Mouse (Mus musculus) midbrain, embryonic 14.5 days (tissue): ENCODE results near the gene Oas1c. TPM values are rescaled to one million over a fixed set of nuclear protein-coding genes. Genes with fewer than 3 reads are reported as not detected.

Experiments used
- ATAC-seq: fragments of 200-750 bp; cut with Nextera tagmentation; 2 replicates; pipeline ENCODE4 v1.8.0; 2017; ENCODE audit warnings: moderate number of reproducible peaks, moderate library complexity; ENCODE audit not compliant: low FRiP score, low TSS enrichment
- DNase-seq: peaks from one replicate; pipeline ENCODE4 v3.0.0-alpha.2; 2015
- H3K27ac ChIP-seq: fragments of 300-500 bp; sonication (generic); replicated peaks from 2 replicates; pipeline ENCODE4 v1.5.1; 2014; ENCODE audit warnings: mild to moderate bottlenecking, low read depth, low read length, moderate library complexity
- H3K27me3 ChIP-seq: fragments of 300-500 bp; sonication (generic); 2 replicates; pipeline ENCODE4 v1.6.1; 2014; ENCODE audit warnings: low read length, control low read depth, mixed read lengths; ENCODE audit not compliant: control insufficient read depth, insufficient read depth
- H3K36me3 ChIP-seq: fragments of 300-500 bp; sonication (generic); 2 replicates; pipeline ENCODE4 v1.6.1; 2014; ENCODE audit warnings: low read length, control low read depth; ENCODE audit not compliant: control insufficient read depth, insufficient read depth
- H3K4me1 ChIP-seq: fragments of 300-500 bp; sonication (generic); 2 replicates; pipeline ENCODE4 v1.6.1; 2014; ENCODE audit warnings: mild to moderate bottlenecking, antibody characterized with exemption, low read length, control low read depth; ENCODE audit not compliant: control insufficient read depth, insufficient read depth
- H3K4me2 ChIP-seq: fragments of 300-500 bp; sonication (generic); 2 replicates; pipeline ENCODE4 v1.6.1; 2014; ENCODE audit warnings: mild to moderate bottlenecking, low read length, moderate library complexity
- H3K4me3 ChIP-seq: fragments of 300-500 bp; sonication (generic); replicated peaks from 2 replicates; pipeline ENCODE4 v1.5.1; 2014; ENCODE audit warnings: low read depth, low read length
- H3K9ac ChIP-seq: fragments of 300-500 bp; sonication (generic); replicated peaks from 2 replicates; pipeline ENCODE4 v1.6.1; 2014; ENCODE audit warnings: mild to moderate bottlenecking, low read length, moderate library complexity
- H3K9me3 ChIP-seq: fragments of 300-500 bp; sonication (generic); 2 replicates; pipeline ENCODE4 v1.6.1; 2016; ENCODE audit warnings: low read length, control low read depth, mixed read lengths; ENCODE audit not compliant: control insufficient read depth
- WGBS: fragments of 180-500 bp; shearing (Covaris S2); extraction: QIAGEN DNeasy Blood & Tissue Kit; methylation state at CpG from one replicate; pipeline ENCODE4 v1.1.7; 2014; 5-methylcytosine and 5-hydroxymethylcytosine counted together
- polyA plus RNA-seq: library from polyadenylated mRNA; unstranded; fragments of >200 nt; fragmentation: Nextera tagmentation; extraction: Ambion mirVana; gene quantifications from 2 replicates; pipeline ENCODE4 v1.2.1, GENCODE M21; 2014

Oas1c gene
- polyA plus RNA-seq, 1 experiment from 2014 or later: 0.36 TPM

- ATAC-seq (no peak; the same call in 1 of the 2 replicates), DNase-seq (peak; percentile 74)
- H3K36me3 ChIP-seq: no peaks in the 10 kb centered on the region
- H3K4me1 ChIP-seq: 0 out of 2 replicates have a peak, but pooled peaks cover 5% of the 10 kb centered on the region
- WGBS: 8% methylated on average over 17 of the region's 17 CpGs
- no peaks in the 10 kb centered on the region for H3K27me3 ChIP-seq
- H3K27ac ChIP-seq: peak overlapping the region; percentile 41; the same call in 1 of the 2 replicates
- H3K9me3 ChIP-seq: no peaks in the 10 kb centered on the region
- H3K4me3 ChIP-seq: no peak overlapping the region
- peak overlapping the region; percentile 38 for H3K4me2 ChIP-seq
- 0 out of 2 replicates have a peak overlapping the region, but pooled peaks have one; percentile 23 for H3K9ac ChIP-seq
Measured at GRCm38 (mm10) chr5:120833335-120834280, 21.3 kb upstream of the Oas1c start.

DNA sequence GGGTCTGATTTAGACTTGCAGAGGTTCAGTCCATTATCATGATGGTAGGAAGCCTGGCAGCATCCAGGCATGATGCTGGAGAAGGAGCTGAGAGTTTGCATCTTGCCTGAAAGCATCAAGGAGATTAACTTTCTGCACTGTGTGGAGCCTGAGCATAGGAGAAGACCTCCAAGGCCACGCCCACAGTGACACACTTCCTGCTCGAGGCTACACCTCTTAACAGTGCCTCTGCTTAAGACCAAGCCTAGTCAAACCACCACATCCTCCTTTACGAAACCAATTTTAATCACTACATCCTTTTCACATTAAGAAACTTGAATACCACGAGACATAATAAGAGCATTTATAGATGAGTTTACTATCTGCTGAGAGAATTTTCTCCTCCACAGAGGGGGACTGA is 18.7 kb upstream of the Oas1c start:
- H3K4me1 ChIP-seq: 0 out of 2 replicates have a peak, but pooled peaks cover 5% of the 10 kb centered on the region
- H3K4me3 ChIP-seq: no peak overlapping the region
- H3K9me3 ChIP-seq: no peaks in the 10 kb centered on the region
- H3K27ac ChIP-seq: no peak overlapping the region
- no peak for DNase-seq
- H3K27me3 ChIP-seq: no peaks in the 10 kb centered on the region
- no peak for ATAC-seq
- H3K4me2 ChIP-seq: no peak overlapping the region
- no peaks in the 10 kb centered on the region for H3K36me3 ChIP-seq
- no peak overlapping the region for H3K9ac ChIP-seq
- WGBS: 85% methylated on average over 4 of the region's 4 CpGs

GRCm38 (mm10) chr5:120818999-120819398 is 6.7 kb upstream of the Oas1c start:
- 0 out of 2 replicates have a peak, but pooled peaks cover 7% of the 10 kb centered on the region for H3K9me3 ChIP-seq

DNA sequence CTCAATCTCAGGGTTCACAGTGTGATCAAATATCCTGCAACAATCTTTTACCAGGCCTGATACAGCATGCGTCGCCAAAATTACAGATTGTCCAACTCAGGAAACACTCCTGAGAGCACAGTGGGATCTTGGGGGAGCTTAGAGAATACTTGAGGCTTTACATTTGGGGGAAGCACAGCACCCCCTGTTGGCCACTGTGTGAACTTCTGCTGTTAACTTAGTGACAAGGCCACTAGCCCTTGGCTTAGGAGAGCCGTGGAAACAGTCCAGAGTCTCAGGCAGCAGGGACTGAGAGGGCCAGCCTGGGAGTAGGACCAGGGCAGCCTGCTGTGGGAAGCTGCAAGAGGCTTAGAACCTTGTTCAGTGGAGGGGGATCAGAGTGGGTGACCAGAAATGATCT is 3.6 kb upstream of the Oas1c start:
- 68% methylated on average over 3 of the region's 3 CpGs for WGBS
- ATAC-seq (no peak), DNase-seq (no peak)
- Histone ChIP-seq H3K4me3 (no peak overlapping the region), H3K36me3 (no peaks in the 10 kb centered on the region), H3K4me2 (no peak overlapping the region), H3K4me1 (peaks cover 3% of the 10 kb centered on the region; the same call in 1 of the 2 replicates), H3K27me3 (no peaks in the 10 kb centered on the region), H3K9ac (no peak overlapping the region), H3K27ac (no peak overlapping the region), H3K9me3 (0 out of 2 replicates have a peak, but pooled peaks cover 7% of the 10 kb centered on the region)

More at GRCm38 (mm10) chr5:120818999-120819398, 6.7 kb upstream of the Oas1c start:
- H3K4me3 ChIP-seq: no peak overlapping the region
- H3K36me3 ChIP-seq: no peaks in the 10 kb centered on the region
- no peak overlapping the region for H3K4me2 ChIP-seq
- no peak overlapping the region for H3K9ac ChIP-seq
- ATAC-seq (no peak), DNase-seq (no peak)
- H3K27me3 ChIP-seq: no peaks in the 10 kb centered on the region
- no peaks in the 10 kb centered on the region for H3K4me1 ChIP-seq
- H3K27ac ChIP-seq: no peak overlapping the region

DNA sequence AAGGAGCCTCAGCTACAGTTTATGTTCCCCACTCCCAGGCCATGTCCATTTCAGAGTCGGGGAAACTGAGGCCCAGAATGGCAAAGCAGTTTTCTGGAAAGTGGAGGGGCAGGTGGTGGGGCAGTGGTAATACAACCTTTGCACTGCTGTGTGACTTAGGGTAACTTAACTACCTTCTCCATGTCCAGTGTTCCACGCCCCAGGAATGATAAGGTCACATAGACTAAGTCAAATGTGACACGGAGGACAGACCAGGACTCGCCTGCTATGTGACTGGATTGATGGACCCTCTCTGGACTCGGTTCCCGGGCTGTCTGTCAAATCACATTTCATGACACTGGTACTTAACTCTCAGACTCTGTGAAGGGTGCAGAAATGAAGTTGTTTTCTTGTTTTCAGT is 709 bp upstream of the Oas1c start:
- DNase-seq: no peak
- peaks cover 3% of the 10 kb centered on the region; the same call in 1 of the 2 replicates for H3K4me1 ChIP-seq
- H3K9me3 ChIP-seq: no peaks in the 10 kb centered on the region
- WGBS: 82% methylated on average over 6 of the region's 6 CpGs
- peak overlapping the region; percentile 52; the same call in 1 of the 2 replicates for H3K4me2 ChIP-seq
- H3K36me3 ChIP-seq: no peaks in the 10 kb centered on the region
- H3K27me3 ChIP-seq: no peaks in the 10 kb centered on the region
- no peak overlapping the region for H3K27ac ChIP-seq
- ATAC-seq: no peak
- H3K9ac ChIP-seq: no peak overlapping the region
- no peak overlapping the region for H3K4me3 ChIP-seq

- no peaks in the 10 kb centered on the region for H3K36me3 ChIP-seq
- WGBS: 37% methylated on average over 6 of the region's 6 CpGs
- no peak overlapping the region for H3K9ac ChIP-seq
- no peaks in the 10 kb centered on the region; the same call in 1 of the 2 replicates for H3K9me3 ChIP-seq
- H3K27me3 ChIP-seq: no peaks in the 10 kb centered on the region
- no peak overlapping the region for H3K4me2 ChIP-seq
- ATAC-seq: no peak
- no peak overlapping the region for H3K4me3 ChIP-seq
- H3K27ac ChIP-seq: no peak overlapping the region
- H3K4me1 ChIP-seq: peaks cover 3% of the 10 kb centered on the region; the same call in 1 of the 2 replicates
- no peak for DNase-seq
Measured at GRCm38 (mm10) chr5:120809171-120809570, 3.1 kb downstream of the Oas1c start.

DNA sequence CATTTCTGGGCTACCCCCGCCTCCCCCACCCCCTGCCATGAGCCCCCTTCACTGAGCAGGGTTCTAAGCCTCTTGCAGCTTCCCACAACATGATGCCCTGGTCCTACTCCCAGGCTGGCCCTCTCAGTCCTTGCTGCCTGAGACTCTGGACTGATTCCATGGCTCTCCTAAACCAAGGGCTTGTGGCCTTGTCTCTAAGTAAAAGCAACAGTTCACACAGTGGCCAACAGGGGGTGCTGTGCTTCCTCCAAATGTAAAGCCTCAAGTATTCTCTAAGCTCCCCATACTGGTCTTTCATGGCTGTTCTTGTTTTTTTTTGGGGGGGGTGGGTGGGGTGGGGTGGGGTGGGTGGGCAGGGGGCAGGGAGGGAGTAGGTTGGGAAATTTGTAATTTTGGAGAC is 5.9 kb downstream of the Oas1c start:
- Histone ChIP-seq H3K4me1 (no peaks in the 10 kb centered on the region), H3K4me2 (no peak overlapping the region), H3K9me3 (no peaks in the 10 kb centered on the region; the same call in 1 of the 2 replicates), H3K27ac (no peak overlapping the region), H3K27me3 (no peaks in the 10 kb centered on the region), H3K4me3 (no peak overlapping the region), H3K9ac (no peak overlapping the region), H3K36me3 (no peaks in the 10 kb centered on the region)
- DNase-seq: peak; percentile 67
- no peak for ATAC-seq
- 89% methylated on average over 1 of the region's 1 CpGs for WGBS

GRCm38 (mm10) chr5:120803596-120803995 is 8.7 kb downstream of the Oas1c start:
- no peaks in the 10 kb centered on the region for H3K27me3 ChIP-seq
- no peak overlapping the region for H3K4me2 ChIP-seq
- no peak for DNase-seq
- WGBS: 88% methylated on average over 2 of the region's 2 CpGs
- no peak overlapping the region for H3K9ac ChIP-seq
- no peaks in the 10 kb centered on the region for H3K36me3 ChIP-seq
- no peaks in the 10 kb centered on the region for H3K4me1 ChIP-seq
- no peak overlapping the region for H3K27ac ChIP-seq
- ATAC-seq: no peak
- no peak overlapping the region for H3K4me3 ChIP-seq
- H3K9me3 ChIP-seq: no peaks in the 10 kb centered on the region; the same call in 1 of the 2 replicates
